Mouse (Mus musculus) heart, postnatal 0 days (tissue): ENCODE results near the gene 2310034C09Rik. TPM values are rescaled to one million over a fixed set of nuclear protein-coding genes. Genes with fewer than 3 reads are reported as not detected.
"Not testable (repeated sequence)": the region's sequence is repeated elsewhere in the genome, so short reads cannot be mapped to it uniquely, and the experiment has no call there.

Source experiments
- ATAC-seq: fragments of 200-750 bp; cut with Nextera tagmentation; 2 replicates; pipeline ENCODE4 v1.8.0; 2017; ENCODE audit warnings: low read depth, moderate number of reproducible peaks, moderate library complexity; ENCODE audit not compliant: insufficient read depth
- DNase-seq: peaks from one replicate; pipeline ENCODE4 v3.0.0-alpha.2; 2016; ENCODE audit warnings: low spot score
- H3K27ac ChIP-seq: fragments of 300-500 bp; sonication (generic); 2 replicates; pipeline ENCODE4 v1.5.1; 2014; ENCODE audit warnings: low read depth, mild to moderate bottlenecking
- H3K27me3 ChIP-seq: fragments of 300-500 bp; sonication (generic); 2 replicates; pipeline ENCODE4 v1.6.1; 2014; ENCODE audit warnings: low read length, mixed read lengths; ENCODE audit not compliant: control insufficient read depth, insufficient read depth
- H3K36me3 ChIP-seq: fragments of 300-500 bp; sonication (generic); replicated peaks from 2 replicates; pipeline ENCODE4 v1.6.1; 2014; ENCODE audit warnings: low read length, mixed read lengths; ENCODE audit not compliant: control insufficient read depth, insufficient read depth
- H3K4me1 ChIP-seq: fragments of 300-500 bp; sonication (generic); 2 replicates; pipeline ENCODE4 v1.6.1; 2014; ENCODE audit warnings: antibody characterized with exemption; ENCODE audit not compliant: control insufficient read depth, insufficient read depth
- H3K4me2 ChIP-seq: fragments of 300-500 bp; sonication (generic); 2 replicates; pipeline ENCODE4 v1.6.1; 2014; ENCODE audit warnings: low read depth, mild to moderate bottlenecking, low read length, moderate library complexity
- H3K4me3 ChIP-seq: fragments of 300-500 bp; sonication (generic); 2 replicates; pipeline ENCODE4 v1.5.1; 2014; ENCODE audit warnings: low read depth, low read length
- H3K9ac ChIP-seq: fragments of 300-500 bp; sonication (generic); replicated peaks from 2 replicates; pipeline ENCODE4 v1.6.1; 2014; ENCODE audit warnings: low read depth, low read length, mixed read lengths
- H3K9me3 ChIP-seq: fragments of 300-500 bp; sonication (generic); replicated peaks from 2 replicates; pipeline ENCODE4 v1.6.1; 2016; ENCODE audit warnings: low read length; ENCODE audit not compliant: control insufficient read depth
- CTCF ChIP-seq: IDR thresholded peaks from 2 replicates; pipeline ENCODE4 v1.5.1; 2016; ENCODE audit warnings: antibody characterized with exemption, control low read depth, low read depth
- EP300 ChIP-seq: IDR thresholded peaks from 2 replicates; pipeline ENCODE4 v1.6.1; 2016; ENCODE audit warnings: antibody characterized with exemption, low read depth
- WGBS: fragments of 180-500 bp; shearing (Covaris S2); extraction: QIAGEN DNeasy Blood & Tissue Kit; methylation state at CpG from one replicate; pipeline ENCODE4 v1.1.7; 2014; 5-methylcytosine and 5-hydroxymethylcytosine counted together
- polyA plus RNA-seq: library from polyadenylated mRNA; unstranded; fragments of >200 nt; fragmentation: Nextera tagmentation; extraction: Ambion mirVana; gene quantifications from 2 replicates; pipeline ENCODE4 v1.2.1, GENCODE M21; 2015
- total RNA-seq: library from RNA; depleted of rRNA; stranded (reverse); fragments of >200 nt; gene quantifications from 2 replicates; pipeline ENCODE4 v1.2.3, GENCODE M21; 2014; ENCODE audit warnings: low replicate concordance; rRNA removed

The 2310034C09Rik gene
- not detected in 2 replicates for total RNA-seq
- not detected in 2 replicates for polyA plus RNA-seq

DNA sequence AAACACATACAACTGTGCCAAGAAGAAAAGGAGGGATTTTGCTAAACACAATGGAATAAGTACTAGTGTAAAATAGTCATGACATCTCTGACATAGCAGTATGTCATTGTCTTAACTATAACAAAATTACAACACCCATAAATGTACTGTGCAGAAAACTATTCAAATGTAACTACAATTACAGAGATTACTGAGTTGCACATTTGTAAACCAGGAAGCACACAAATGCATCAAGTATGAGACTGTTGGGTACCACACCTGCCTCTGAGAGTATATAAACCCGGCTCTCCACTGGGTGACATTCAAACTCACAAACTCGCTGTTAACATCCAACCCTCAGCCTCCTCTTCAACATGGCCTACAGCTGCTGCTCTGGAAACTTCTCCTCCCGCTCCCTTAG lies at the start of gene 2310034C09Rik:
Gene 2310034C09Rik (plus strand): TSS at position 301 of the 400 bp plus-strand sequence.
- H3K9ac ChIP-seq, H3K27ac ChIP-seq, H3K4me3 ChIP-seq, ATAC-seq, H3K27me3 ChIP-seq, H3K36me3 ChIP-seq, H3K4me1 ChIP-seq, H3K9me3 ChIP-seq, DNase-seq, H3K4me2 ChIP-seq: not testable (repeated sequence)
- WGBS = 64% methylated on average over 3 of the region's 3 CpGs

DNA sequence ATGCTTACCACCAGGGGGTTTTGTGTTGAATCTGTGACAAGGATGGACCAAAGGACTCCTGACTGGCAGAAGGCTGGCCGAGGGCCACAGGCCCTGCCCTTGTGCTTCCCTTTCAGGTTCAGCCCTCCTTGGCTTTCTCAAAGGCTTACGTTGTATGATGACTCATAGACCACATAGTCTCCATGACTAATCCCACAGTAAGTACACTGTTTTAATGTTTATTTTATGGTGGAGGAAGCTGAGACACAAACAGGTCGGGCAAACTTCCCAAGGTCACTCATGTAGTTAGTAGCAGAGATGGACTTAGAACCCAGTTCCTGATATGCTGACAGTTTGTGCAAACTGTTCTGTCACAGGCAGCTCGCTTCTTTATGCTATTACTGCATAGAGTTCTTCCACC lies 47.9 kb upstream of the 2310034C09Rik start:
- DNase-seq = no peak

GRCm38 (mm10) chr16:88711245-88711644 lies 47.4 kb upstream of the 2310034C09Rik start:
- H3K27me3 ChIP-seq = no peaks in the 10 kb centered on the region
- H3K4me3 ChIP-seq = no peak overlapping the region
- H3K36me3 ChIP-seq = no peaks in the 10 kb centered on the region
- H3K27ac ChIP-seq = no peak overlapping the region
- H3K4me1 ChIP-seq = no peaks in the 10 kb centered on the region
- no peak overlapping the region for H3K4me2 ChIP-seq
- ATAC-seq (no peak), DNase-seq (no peak)
- H3K9ac ChIP-seq = no peak overlapping the region
- no peaks in the 10 kb centered on the region for H3K9me3 ChIP-seq
- TF ChIP-seq CTCF (peak; percentile 18), EP300 (no peak)
- WGBS = 74% methylated on average over 6 of the region's 6 CpGs

More for the DNA sequence above, 47.9 kb upstream of the 2310034C09Rik start:
- Histone ChIP-seq H3K9me3 (no peaks in the 10 kb centered on the region), H3K36me3 (no peaks in the 10 kb centered on the region), H3K4me1 (no peaks in the 10 kb centered on the region), H3K27ac (no peak overlapping the region), H3K4me3 (no peak overlapping the region), H3K4me2 (no peak overlapping the region), H3K27me3 (no peaks in the 10 kb centered on the region), H3K9ac (no peak overlapping the region)
- ATAC-seq = no peak
- TF ChIP-seq CTCF = no peak
- TF ChIP-seq EP300 = no peak
- 62% methylated on average over 4 of the region's 4 CpGs for WGBS

DNA sequence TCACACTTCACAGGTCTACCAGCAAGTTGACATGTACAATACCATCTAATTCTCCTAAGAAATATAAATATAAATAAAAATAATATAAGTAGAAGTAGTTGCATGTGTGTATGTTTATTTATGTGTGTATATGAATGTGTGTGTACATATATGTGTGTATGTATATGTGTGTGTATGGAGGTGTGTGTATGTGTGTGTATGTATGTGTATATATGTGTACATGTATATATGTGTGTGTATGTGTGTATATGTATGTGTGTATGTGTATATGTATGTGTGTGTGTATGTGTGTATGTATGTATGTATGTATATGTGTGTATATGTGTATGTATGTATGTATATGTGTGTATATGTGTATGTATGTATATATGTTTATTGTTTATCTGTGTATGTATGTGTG lies 42.1 kb upstream of the 2310034C09Rik start:
- TF ChIP-seq EP300 = no peak
- TF ChIP-seq CTCF = no peak
- no peak overlapping the region for H3K27ac ChIP-seq
- no peak overlapping the region for H3K9ac ChIP-seq
- H3K27me3 ChIP-seq = no peaks in the 10 kb centered on the region
- DNase-seq = no peak
- no peak overlapping the region for H3K4me2 ChIP-seq
- no peaks in the 10 kb centered on the region for H3K4me1 ChIP-seq
- H3K9me3 ChIP-seq = no peaks in the 10 kb centered on the region
- H3K4me3 ChIP-seq = no peak overlapping the region
- no peaks in the 10 kb centered on the region for H3K36me3 ChIP-seq
- ATAC-seq = no peak

- TF ChIP-seq EP300 (no peak), CTCF (no peak)
- Histone ChIP-seq H3K4me2 (no peak overlapping the region), H3K27me3 (no peaks in the 10 kb centered on the region), H3K27ac (no peak overlapping the region), H3K4me3 (no peak overlapping the region), H3K9ac (no peak overlapping the region), H3K4me1 (no peaks in the 10 kb centered on the region), H3K36me3 (no peaks in the 10 kb centered on the region), H3K9me3 (no peaks in the 10 kb centered on the region)
- ATAC-seq (no peak), DNase-seq (no peak)
- WGBS = 44% methylated on average over 1 of the region's 1 CpGs
These were observed 38.6 kb upstream of the 2310034C09Rik start for GRCm38 (mm10) chr16:88720031-88720430.

DNA sequence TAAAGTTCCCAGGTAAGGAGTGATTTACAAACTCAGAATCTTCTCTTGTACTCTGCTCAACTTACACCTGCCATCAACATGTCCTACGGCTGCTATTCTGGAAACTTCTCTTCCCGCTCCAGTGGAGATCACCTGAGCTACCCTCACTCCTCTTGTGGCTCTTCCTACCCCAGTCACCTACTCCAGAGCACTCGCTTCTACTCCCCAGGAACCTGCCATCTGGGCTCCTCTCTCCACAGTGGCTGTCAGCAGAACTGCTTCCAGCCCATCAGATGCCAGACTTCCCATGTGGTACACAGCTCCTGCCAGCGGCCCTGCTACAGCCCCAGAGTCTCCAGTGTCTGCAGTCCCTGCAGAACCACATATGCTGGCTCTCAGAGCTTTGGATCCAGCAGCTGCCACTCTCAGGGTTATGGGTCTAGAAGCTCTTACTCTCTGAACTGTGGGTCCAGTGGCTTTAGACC lies 29.8 kb upstream of the 2310034C09Rik start, which contains the start of gene Krtap13-1:
Gene Krtap13-1 (plus strand): TSS at position 51 of the 464 bp plus-strand sequence.
- no peaks in the 10 kb centered on the region for H3K27me3 ChIP-seq
- no peaks in the 10 kb centered on the region for H3K36me3 ChIP-seq
- no peak within 1 kb of the TSS for H3K27ac ChIP-seq
- TF ChIP-seq CTCF = no peak
- TF ChIP-seq EP300 = no peak
- DNase-seq = no peak
- no peak within 1 kb of the TSS for H3K4me3 ChIP-seq
- H3K4me1 ChIP-seq = no peaks in the 10 kb centered on the region
- no peak within 1 kb of the TSS for H3K4me2 ChIP-seq
- 61% methylated on average over 4 of the region's 4 CpGs for WGBS
- no peaks in the 10 kb centered on the region for H3K9me3 ChIP-seq
- no peak for ATAC-seq
- no peak within 1 kb of the TSS for H3K9ac ChIP-seq
